ENCODE assay signal across 8 mouse cellular contexts in genomic region chr7:75643986-75644385, GRCm38 (mm10).
DNase-seq lines count a peak whose midpoint lies in the region; ATAC-seq and TF ChIP-seq lines count a peak whose summit lies in the region.

No protein-coding gene starts in this region.

- no peak for ATAC-seq in heart, embryonic 16.5 days (replicated peaks; ENCODE audit: extremely low read depth, insufficient read depth, low FRiP score)
- ATAC-seq in cerebellum, adult (ENCODE audit: insufficient number of reproducible peaks, low FRiP score, low TSS enrichment): no peak

- no peaks in the 10 kb centered on the region for H3K9me3 ChIP-seq in ES-Bruce4 (replicated peaks; ENCODE audit: control insufficient read depth, insufficient read depth, low read length, poor library complexity, severe bottlenecking)
- H3K9me3 ChIP-seq in heart, embryonic 16.5 days (replicated peaks; ENCODE audit: control insufficient read depth, low read length): no peaks in the 10 kb centered on the region

- H3K4me2 ChIP-seq in heart, embryonic 16.5 days (ENCODE audit: low read depth, low read length): peak overlapping the region; percentile 31; the same call in 1 of the 2 replicates

- no peak for TF ChIP-seq CTCF in ES-Bruce4 (IDR thresholded peaks at IDR 0.05; ENCODE audit: low read depth, low read length)

- H3K9ac ChIP-seq in ES-Bruce4 (ENCODE audit: low read depth, poor library complexity, severe bottlenecking): no peak overlapping the region
- H3K9ac ChIP-seq in heart, embryonic 16.5 days (ENCODE audit: low read length): peak overlapping the region; percentile 42; the same call in 1 of the 2 replicates

- H3K4me1 ChIP-seq in ES-Bruce4 (ENCODE audit: control insufficient read depth, insufficient read depth, low read length): peaks cover 3% of the 10 kb centered on the region
- peaks cover 41% of the 10 kb centered on the region for H3K4me1 ChIP-seq in heart, embryonic 16.5 days (ENCODE audit: control insufficient read depth, insufficient read depth, low read length)

- peak; percentile 43 for DNase-seq in adrenal gland, postnatal 10 days
- no peak for DNase-seq in adrenal gland, adult 8-10 months
- peak; percentile 70 to 75 for DNase-seq in kidney, postnatal 25 days
- no peak for DNase-seq in cerebellum, postnatal 14 days
- no peak for DNase-seq in left cerebral cortex, adult 18-20 months (ENCODE audit: low spot score in 2 of 2)

- TF ChIP-seq POLR2A in ES-Bruce4 (IDR thresholded peaks at IDR 0.05; ENCODE audit: insufficient read depth, low read length): no peak

- H3K4me3 ChIP-seq in ES-Bruce4 (ENCODE audit: low read depth, low read length): no peak overlapping the region
- H3K4me3 ChIP-seq in heart, embryonic 16.5 days (ENCODE audit: low read length): peak overlapping the region; percentile 33

- peak overlapping the region; percentile 26; the same call in 1 of the 2 replicates for H3K27ac ChIP-seq in ES-Bruce4 (ENCODE audit: insufficient read depth, low read length)
- H3K27ac ChIP-seq in heart, embryonic 16.5 days (ENCODE audit: low read length): peak overlapping the region; percentile 43

- no peaks in the 10 kb centered on the region for H3K36me3 ChIP-seq in ES-Bruce4 (ENCODE audit: control insufficient read depth, insufficient read depth, low read length, poor library complexity, severe bottlenecking)
- H3K36me3 ChIP-seq in heart, embryonic 16.5 days (ENCODE audit: control insufficient read depth, insufficient read depth): no peaks in the 10 kb centered on the region

- WGBS in heart, embryonic 16.5 days: 41% methylated on average over 4 of the region's 4 CpGs

- H3K27me3 ChIP-seq in ES-Bruce4 (ENCODE audit: control insufficient read depth, insufficient read depth, low read length, poor library complexity, severe bottlenecking): no peaks in the 10 kb centered on the region
- H3K27me3 ChIP-seq in heart, embryonic 16.5 days (ENCODE audit: control insufficient read depth, insufficient read depth, low read length): no peaks in the 10 kb centered on the region

- no peak for TF ChIP-seq EP300 in ES-Bruce4 (IDR thresholded peaks at IDR 0.05; ENCODE audit: insufficient read depth, low read depth, low read length)

Comparison
In these comparisons a context has a peak if more than half of its experiments do, and no peak if none do; other contexts are left out.
1. DNase-seq: peak in adrenal gland, postnatal 10 days (single experiment) and kidney, postnatal 25 days (2 of 2); none in adrenal gland, adult 8-10 months (single experiment), cerebellum, postnatal 14 days (0 of 2) and left cerebral cortex, adult 18-20 months (0 of 2).